In genomic region chr7:73371587-73372321, GRCm38 (mm10) we compare ENCODE assay signal across 8 mouse cellular contexts. TPM values are rescaled to one million over a fixed set of nuclear protein-coding genes. Genes with fewer than 3 reads are reported as not detected.
A peak's percentile ranks its signal among the peaks of the same experiment; 100 is the strongest.
DNase-seq lines count a peak whose midpoint lies in the region; ATAC-seq lines count a peak whose summit lies in the region.

No protein-coding gene starts in this region.

- H3K4me1 ChIP-seq in heart, embryonic 11.5 days (ENCODE audit: control insufficient read depth, insufficient read depth, low read length), result peaks cover 6% of the 10 kb centered on the region; the same call in 1 of the 2 replicates
- peaks cover 27% of the 10 kb centered on the region for H3K4me1 ChIP-seq in embryonic facial prominence, embryonic 13.5 days
- H3K4me1 ChIP-seq in hindbrain, embryonic 13.5 days (replicated peaks), result peaks cover 40% of the 10 kb centered on the region
- peaks cover 23% of the 10 kb centered on the region; the same call in 1 of the 2 replicates for H3K4me1 ChIP-seq in midbrain, embryonic 16.5 days (ENCODE audit: control insufficient read depth, insufficient read depth, low read length)

- intact Hi-C loops in heart, postnatal 10 days (cut with DNase I), result loop anchor here (10.0 kb wide), 1 partner anchor 257 kb away; no protein-coding TSS in a partner anchor

- no peak overlapping the region for H3K9ac ChIP-seq in heart, embryonic 11.5 days (ENCODE audit: low read depth, low read length)
- H3K9ac ChIP-seq in embryonic facial prominence, embryonic 13.5 days, result no peak overlapping the region
- peak overlapping the region; percentile 72 for H3K9ac ChIP-seq in hindbrain, embryonic 13.5 days
- peak overlapping the region; percentile 69 for H3K9ac ChIP-seq in midbrain, embryonic 16.5 days (ENCODE audit: low read depth, low read length)

- no peak for ATAC-seq in heart, embryonic 11.5 days (replicated peaks; ENCODE audit: insufficient number of reproducible peaks, low FRiP score, low TSS enrichment)
- ATAC-seq in embryonic facial prominence, embryonic 13.5 days (ENCODE audit: insufficient number of reproducible peaks, insufficient read depth, low FRiP score, low TSS enrichment, low read depth), result no peak
- ATAC-seq in hindbrain, embryonic 13.5 days (ENCODE audit: low FRiP score), result no peak
- ATAC-seq in midbrain, embryonic 16.5 days, result no peak
- ATAC-seq in inflammation-experienced regulatory T-cells, adult 6 months, result no peak

- H3K27me3 ChIP-seq in heart, embryonic 11.5 days (ENCODE audit: control insufficient read depth, insufficient read depth, low read length), result peaks cover 58% of the 10 kb centered on the region
- peaks cover 70% of the 10 kb centered on the region for H3K27me3 ChIP-seq in embryonic facial prominence, embryonic 13.5 days
- peaks cover 10% of the 10 kb centered on the region; the same call in 1 of the 2 replicates for H3K27me3 ChIP-seq in hindbrain, embryonic 13.5 days
- H3K27me3 ChIP-seq in midbrain, embryonic 16.5 days (ENCODE audit: control insufficient read depth, insufficient read depth, low read depth, low read length), result no peaks in the 10 kb centered on the region

- no peaks in the 10 kb centered on the region for H3K36me3 ChIP-seq in heart, embryonic 11.5 days (ENCODE audit: control insufficient read depth, insufficient read depth, low read length)
- H3K36me3 ChIP-seq in embryonic facial prominence, embryonic 13.5 days, result no peaks in the 10 kb centered on the region
- H3K36me3 ChIP-seq in hindbrain, embryonic 13.5 days, result no peaks in the 10 kb centered on the region
- H3K36me3 ChIP-seq in midbrain, embryonic 16.5 days (ENCODE audit: control insufficient read depth, insufficient read depth, low read length), result no peaks in the 10 kb centered on the region

- peak overlapping the region; percentile 60 for H3K4me2 ChIP-seq in heart, embryonic 11.5 days
- H3K4me2 ChIP-seq in embryonic facial prominence, embryonic 13.5 days, result peak overlapping the region; percentile 62
- H3K4me2 ChIP-seq in hindbrain, embryonic 13.5 days, result peak overlapping the region; percentile 63
- H3K4me2 ChIP-seq in midbrain, embryonic 16.5 days (ENCODE audit: low read length), result peak overlapping the region; percentile 74

- no peak overlapping the region for H3K27ac ChIP-seq in heart, embryonic 11.5 days (ENCODE audit: low read depth, low read length)
- H3K27ac ChIP-seq in embryonic facial prominence, embryonic 13.5 days, result no peak overlapping the region
- H3K27ac ChIP-seq in hindbrain, embryonic 13.5 days, result 0 out of 2 replicates have a peak overlapping the region, but pooled peaks have one; percentile 23
- no peak overlapping the region for H3K27ac ChIP-seq in midbrain, embryonic 16.5 days (ENCODE audit: low read length)

- 42% methylated on average over 10 of the region's 10 CpGs for WGBS in heart, embryonic 11.5 days (ENCODE audit: insufficient replicate concordance)
- 48% methylated on average over 10 of the region's 10 CpGs for WGBS in embryonic facial prominence, embryonic 13.5 days
- WGBS in hindbrain, embryonic 13.5 days, result 53% methylated on average over 10 of the region's 10 CpGs
- 64% methylated on average over 10 of the region's 10 CpGs for WGBS in midbrain, embryonic 16.5 days

- H3K4me3 ChIP-seq in heart, embryonic 11.5 days (ENCODE audit: low read depth, low read length), result peak overlapping the region; percentile 34; the same call in 1 of the 2 replicates
- peak overlapping the region; percentile 39 for H3K4me3 ChIP-seq in embryonic facial prominence, embryonic 13.5 days
- peak overlapping the region; percentile 34 for H3K4me3 ChIP-seq in hindbrain, embryonic 13.5 days
- peak overlapping the region; percentile 36 for H3K4me3 ChIP-seq in midbrain, embryonic 16.5 days (ENCODE audit: low read depth, low read length)

- DNase-seq in heart, postnatal 10 days, result no peak
- DNase-seq in right cerebral cortex, postnatal 14 days, result no peak
- no peak for DNase-seq in lung, postnatal 25 days (ENCODE audit: low spot score)

- H3K9me3 ChIP-seq in heart, embryonic 11.5 days (replicated peaks; ENCODE audit: control insufficient read depth, low read length), result no peaks in the 10 kb centered on the region
- no peaks in the 10 kb centered on the region for H3K9me3 ChIP-seq in embryonic facial prominence, embryonic 13.5 days
- H3K9me3 ChIP-seq in hindbrain, embryonic 13.5 days, result no peaks in the 10 kb centered on the region
- no peaks in the 10 kb centered on the region for H3K9me3 ChIP-seq in midbrain, embryonic 16.5 days (replicated peaks; ENCODE audit: control insufficient read depth, low read length, poor library complexity, severe bottlenecking)

RNA-seq across cellular contexts. Expression of gene Rgma, which starts 3.6 kb away (rescaled TPM):
- polyA plus RNA-seq in heart, embryonic 11.5 days (2014; fragmentation: Nextera tagmentation; extraction: Ambion mirVana), result 4.2 and 5.8 TPM in 2 replicates
- 10 to 100 TPM; 40.6 to 50.4 TPM for total RNA-seq in heart, postnatal 10 days (2021)
- 21.8 and 23.6 TPM in 2 replicates for polyA plus RNA-seq in embryonic facial prominence, embryonic 13.5 days (2015; fragmentation: Nextera tagmentation; extraction: Ambion mirVana)
- 40.0 and 41.1 TPM in 2 replicates for polyA plus RNA-seq in hindbrain, embryonic 13.5 days (2015; fragmentation: Nextera tagmentation; extraction: Ambion mirVana)
- polyA plus RNA-seq in midbrain, embryonic 16.5 days (2015; fragmentation: Nextera tagmentation; extraction: Ambion mirVana), result 38.4 and 38.6 TPM in 2 replicates
- polyA plus RNA-seq in inflammation-experienced regulatory T-cells, adult 6 months (2017; shearing (Covaris generic)), result not detected

Comparison
In these comparisons a context has a peak if more than half of its experiments do, and no peak if none do; other contexts are left out.
1. H3K9ac ChIP-seq: peak in hindbrain, embryonic 13.5 days (single experiment) and midbrain, embryonic 16.5 days (single experiment); none in heart, embryonic 11.5 days (single experiment) and embryonic facial prominence, embryonic 13.5 days (single experiment).
2. Peak in every context shown above with its lines, with median percentiles within 50 percentile points of each other: H3K4me2 ChIP-seq and H3K4me3 ChIP-seq.